Mouse (Mus musculus) liver, adult (tissue): ENCODE results near the gene Avp.

ENCODE experiments used
- GATA4 ChIP-seq: IDR thresholded peaks from 2 replicates; pipeline ENCODE4 v1.6.1; 2014; ENCODE audit warnings: mild to moderate bottlenecking, low read length; ENCODE audit not compliant: insufficient replicate concordance

Gene Avp

DNA sequence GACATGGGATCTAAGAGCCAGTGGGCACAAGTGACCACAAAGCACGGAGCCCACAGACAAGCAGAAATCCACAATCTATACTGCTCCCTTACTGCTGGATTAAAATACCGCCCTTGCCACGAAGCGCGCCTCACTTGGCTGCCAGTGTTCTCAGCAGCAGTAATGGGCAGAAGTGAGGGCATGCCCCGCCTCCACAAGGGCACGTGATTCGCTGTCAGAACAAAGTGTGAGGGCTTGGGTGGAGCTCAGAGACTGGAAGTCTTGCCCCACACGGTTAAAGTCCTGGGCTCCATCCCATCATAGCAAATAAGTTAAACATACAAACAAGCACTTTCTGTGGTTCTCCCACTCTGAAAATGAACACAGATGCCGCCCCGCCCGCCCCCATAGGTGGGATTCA, 4.7 kb downstream of the Avp start:
- no peak for TF ChIP-seq GATA4

DNA sequence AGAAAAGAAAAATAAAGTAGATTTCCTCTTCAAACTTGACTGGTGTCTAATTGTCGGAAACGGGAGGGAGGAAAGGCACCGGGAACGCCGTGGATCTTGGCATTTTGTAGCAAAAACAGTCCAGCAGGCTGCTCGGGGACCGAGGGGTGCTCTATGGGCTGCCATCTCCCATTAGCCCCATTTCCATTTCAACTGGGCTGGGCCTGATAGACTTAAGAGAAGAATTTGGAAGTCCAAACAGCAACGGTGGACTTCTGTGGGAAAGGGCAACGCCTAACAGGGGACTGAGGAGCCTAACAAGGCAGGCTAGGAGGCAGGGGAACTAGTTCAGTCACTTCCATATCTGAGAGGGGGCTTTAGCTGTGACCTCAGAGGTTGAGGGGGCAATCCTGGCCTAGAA, 5.3 kb downstream of the Avp start:
- TF ChIP-seq GATA4: no peak

DNA sequence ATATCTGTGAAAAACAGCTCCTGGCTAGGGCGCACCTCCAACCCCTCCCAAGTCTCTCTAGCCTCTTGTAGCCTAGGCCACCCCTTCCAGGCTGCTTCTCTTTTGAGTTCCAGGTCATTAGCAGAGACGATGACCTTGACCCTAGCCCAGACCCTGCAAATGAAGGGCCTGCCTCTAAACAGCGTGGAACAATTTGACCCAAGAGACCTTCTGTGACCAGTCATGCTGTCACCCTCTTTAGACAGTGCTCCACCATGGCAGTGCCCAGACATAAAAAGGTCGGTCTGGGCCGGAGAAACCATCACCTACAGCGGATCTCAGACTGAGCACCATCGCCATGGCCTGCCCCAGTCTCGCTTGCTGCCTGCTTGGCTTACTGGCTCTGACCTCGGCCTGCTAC, 6.5 kb downstream of the Avp start, which contains the start of gene Oxt:
Gene Oxt (plus strand): TSS at position 301 of the 400 bp plus-strand sequence.
- no peak for TF ChIP-seq GATA4

DNA sequence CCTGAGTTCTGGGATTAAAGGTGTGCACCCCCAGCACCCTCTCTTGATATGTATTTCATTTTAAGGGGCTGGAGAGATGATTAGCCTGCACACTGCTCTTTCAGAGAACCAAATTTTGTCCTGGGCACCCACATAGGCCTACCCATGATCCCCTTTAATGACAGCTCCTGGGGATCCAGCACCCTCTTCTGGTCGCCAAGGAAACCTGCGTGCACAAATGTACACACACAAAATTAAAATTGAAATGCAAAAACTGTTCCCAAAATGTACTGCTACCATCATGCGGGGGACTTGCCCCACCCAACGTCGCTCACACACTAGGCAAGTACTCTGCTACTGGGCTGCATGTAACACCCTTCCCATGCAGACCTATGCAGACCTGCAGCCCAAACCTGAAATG, 7.4 kb downstream of the Avp start:
- TF ChIP-seq GATA4: no peak

DNA sequence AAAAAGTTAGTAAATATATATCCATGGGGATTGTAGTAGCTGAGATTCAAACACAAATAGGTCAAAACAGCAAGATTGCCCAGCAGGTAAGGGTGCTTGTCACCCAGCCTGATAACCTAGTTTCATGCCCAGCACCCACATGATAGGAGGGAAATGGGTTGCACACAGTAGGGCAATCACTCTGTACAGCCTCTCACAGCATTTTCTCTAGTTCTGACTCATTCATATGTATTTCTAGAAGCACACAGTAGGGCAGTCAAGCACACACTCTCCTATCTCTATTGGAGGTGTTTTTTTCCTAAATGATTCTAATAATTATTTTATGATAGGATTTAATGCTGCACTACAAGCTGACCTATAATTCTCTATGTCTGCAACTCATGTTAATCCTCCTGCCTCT, 12.4 kb downstream of the Avp start:
- no peak for TF ChIP-seq GATA4

DNA sequence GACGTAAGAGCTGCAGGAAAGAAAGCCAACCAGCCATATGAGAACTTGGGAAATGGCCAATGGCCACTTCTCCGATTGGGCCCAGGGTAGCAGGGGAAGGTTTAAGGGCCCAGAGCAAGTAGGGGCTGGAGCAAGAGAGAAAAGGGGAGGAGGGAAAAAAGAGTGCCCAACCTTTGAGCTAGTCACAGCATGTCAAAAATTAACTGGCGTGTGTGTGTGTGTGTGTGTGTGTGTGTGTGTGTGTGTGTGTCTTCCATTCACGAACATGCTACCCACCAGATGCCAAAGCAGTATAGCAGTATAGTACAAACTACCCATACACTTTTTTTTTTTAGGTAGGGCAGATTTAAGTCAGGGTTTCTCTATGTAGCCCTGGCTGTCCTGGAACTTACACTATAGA, 13.4 kb downstream of the Avp start:
- no peak for TF ChIP-seq GATA4

DNA sequence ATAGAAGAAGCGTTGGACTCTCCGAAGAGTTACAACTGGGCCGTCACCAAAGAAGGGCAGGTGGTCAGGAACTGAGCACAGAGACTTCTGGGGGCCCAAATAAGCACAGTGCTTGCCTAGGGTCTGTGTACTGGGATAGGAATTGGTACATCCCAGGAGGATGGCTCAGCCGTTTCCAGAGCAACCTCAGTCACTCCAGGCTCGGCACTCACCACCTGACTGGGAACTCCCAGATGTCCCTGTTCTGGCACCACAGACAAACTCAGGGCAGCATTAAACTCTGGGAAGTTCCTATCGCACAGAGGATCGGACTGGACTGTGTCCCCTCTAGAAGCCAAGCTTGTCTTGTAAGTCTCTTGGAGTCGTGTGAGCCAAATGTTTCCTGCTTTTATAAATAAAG, 17.4 kb downstream of the Avp start:
- TF ChIP-seq GATA4: no peak

DNA sequence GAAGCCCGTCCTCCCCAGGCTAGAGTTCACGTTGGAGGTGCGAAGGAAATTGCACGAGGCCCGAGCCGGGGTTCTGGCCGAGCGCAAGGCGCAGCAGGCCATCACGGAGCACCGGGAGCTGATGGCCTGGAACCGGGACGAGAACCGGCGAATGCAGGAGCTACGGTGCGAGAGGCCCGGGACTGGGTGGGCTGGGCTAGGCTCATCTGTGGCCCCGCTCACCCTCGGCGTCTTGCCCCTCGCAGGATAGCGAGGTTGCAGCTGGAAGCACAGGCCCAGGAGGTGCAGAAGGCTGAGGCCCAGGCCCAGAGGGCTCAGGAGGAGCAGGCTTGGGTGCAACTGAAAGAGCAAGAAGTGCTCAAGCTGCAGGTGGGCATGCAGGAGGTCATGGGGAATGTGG, 18.3 kb downstream of the Avp start:
- TF ChIP-seq GATA4: no peak

DNA sequence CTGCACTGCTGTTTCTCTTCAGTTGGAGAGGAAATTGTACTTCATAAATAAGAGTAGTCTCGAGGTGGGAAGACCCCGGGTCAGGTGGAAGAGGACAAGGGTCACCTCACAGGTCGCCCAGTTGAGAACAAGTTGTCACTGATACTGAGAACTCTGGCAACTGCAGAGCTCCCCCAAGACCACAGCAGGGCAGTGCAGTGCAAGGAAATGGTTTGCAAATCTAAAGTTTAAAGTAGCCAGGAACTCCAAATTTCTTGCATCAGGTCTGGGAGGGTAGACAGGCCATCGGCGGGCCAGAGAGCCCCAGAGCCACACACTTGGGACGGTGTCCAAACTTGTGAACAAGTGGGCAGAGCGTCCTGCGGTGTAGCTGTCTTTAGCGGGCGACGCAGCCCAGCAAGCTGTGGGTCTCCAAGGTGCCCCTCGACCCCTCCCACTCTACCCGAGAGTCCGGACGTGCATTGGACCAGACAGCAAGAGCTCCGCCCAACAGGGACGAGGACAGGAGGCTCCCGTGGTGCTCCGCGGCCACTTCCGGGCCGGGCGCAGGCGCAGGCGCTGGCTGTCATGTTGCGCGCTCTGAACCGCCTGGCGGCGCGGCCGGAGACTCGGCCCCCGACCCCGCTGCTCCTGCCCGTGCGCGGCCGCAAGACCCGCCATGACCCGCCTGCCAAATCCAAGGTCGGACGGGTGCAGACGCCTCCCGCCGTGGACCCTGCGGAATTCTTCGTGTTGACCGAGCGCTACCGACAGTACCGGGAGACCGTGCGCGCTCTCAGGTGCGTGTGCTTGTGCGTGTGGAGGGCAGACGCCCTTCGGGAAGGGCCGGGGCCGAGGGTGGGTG, 18.9 kb downstream of the Avp start, which contains the start of gene Mrps26:
Gene Mrps26 (plus strand): TSS at position 531 of the 844 bp plus-strand sequence.
- no peak for TF ChIP-seq GATA4

DNA sequence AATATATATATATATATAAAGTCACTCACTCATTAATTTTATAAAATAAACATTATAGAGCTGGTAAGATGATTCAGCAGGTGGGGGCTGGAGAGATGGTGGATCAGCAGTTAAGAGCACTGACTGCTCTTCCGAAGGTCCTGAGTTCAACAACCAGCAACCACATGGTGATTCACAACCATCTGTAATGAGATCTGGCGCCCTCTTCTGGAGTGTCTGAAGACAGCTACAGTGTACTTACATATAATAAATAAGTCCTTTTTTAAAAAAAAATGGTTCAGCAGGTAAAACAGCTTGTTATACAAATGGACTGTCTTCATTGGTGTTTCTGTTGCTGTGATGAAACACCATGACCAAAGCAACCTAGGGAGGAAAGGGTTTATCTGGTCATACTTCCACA, 24.3 kb downstream of the Avp start:
- TF ChIP-seq GATA4: no peak

DNA sequence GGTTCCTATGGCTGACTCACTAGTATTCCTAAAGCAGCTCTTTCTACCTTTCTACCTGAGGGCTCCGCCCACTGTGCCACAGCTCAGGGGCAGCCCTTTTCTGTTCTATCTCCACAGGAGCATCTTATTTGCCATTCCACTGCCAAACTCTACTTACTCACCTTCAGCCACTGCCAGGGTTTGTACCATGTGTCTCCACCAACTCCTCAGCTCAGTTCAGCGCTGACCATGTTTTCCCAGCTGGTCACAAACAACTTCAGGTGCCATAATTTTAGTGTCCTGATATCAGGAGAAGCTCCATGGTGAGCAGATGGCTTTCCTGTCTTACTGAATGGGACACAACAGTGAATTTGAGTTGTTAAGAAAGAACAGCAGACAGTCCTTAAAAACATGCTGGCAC, 24.9 kb downstream of the Avp start:
- TF ChIP-seq GATA4: no peak

DNA sequence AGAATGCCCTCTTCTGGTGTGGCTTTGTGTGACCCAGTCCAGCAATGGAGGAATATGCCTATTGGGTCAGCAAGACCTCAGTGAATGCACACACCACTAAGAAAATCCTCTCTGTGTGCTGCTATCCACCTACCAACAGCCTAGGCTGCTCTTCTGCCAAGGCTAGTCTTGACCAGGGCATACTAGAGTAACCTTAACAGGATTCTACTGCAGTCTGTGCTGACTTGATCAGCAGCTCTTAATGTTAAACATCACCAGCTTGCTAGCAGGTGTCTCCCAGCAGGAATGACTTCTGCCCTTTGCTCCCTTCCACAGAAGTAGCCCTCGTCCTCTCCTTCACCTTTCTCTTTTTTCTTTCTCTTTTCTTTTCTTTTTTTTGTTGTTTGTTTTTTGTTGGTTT, 26.1 kb downstream of the Avp start:
- TF ChIP-seq GATA4: no peak

DNA sequence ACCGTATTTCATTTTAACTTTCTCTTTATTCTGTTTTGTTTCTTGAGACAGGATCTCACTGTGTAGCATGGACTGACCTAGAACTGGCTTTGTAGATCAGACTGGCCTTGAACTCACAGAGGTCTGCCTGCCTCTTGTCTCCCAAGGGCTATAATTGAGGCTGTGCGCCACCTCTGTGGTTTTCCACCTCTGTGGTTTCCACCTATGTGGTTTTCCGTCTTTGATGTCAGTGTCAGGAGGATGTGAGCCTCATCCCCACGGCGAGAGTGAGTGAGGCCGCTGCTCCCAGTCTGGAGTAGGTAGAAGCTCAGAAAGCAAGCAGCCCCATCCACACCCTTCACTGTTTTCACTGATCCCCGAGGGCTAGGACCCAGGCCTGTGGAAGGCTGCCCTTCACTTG, 27.5 kb downstream of the Avp start:
- no peak for TF ChIP-seq GATA4

DNA sequence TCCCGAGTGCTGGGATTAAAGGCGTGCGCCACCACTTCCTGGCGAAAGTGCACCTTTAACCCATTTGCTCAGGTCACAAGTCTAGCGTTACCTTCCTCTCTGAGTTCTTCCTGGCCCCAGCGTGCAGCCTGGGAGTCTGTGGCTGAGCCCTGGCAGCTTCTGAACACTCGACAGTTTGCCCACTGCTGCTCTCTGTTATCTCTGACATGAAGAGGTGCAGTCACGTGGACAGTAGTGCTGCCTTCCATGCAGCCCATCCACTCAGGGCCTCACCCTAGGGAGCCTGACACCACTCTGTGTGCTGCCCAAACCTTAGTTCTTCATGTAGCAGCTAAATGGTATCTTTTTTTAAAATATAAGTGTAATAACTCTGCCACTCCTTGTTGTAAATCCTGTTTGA, 35.4 kb downstream of the Avp start:
- no peak for TF ChIP-seq GATA4

DNA sequence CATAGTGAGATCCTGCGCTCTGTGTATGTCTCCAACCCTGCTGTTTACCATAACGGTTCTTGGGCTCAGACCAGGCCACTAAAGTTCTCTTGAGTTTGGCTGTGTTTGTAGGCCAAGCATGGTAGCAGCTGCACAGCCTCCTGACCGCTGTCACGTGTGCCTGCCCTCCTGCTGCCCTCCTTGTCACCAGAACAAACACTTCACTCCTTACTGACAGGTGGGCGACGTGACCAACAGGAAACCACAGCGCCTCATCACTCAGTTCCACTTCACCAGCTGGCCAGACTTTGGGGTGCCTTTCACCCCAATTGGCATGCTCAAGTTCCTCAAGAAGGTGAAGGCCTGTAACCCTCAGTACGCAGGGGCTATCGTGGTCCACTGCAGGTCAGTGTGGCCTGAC, 42.1 kb downstream of the Avp start:
- TF ChIP-seq GATA4: no peak

DNA sequence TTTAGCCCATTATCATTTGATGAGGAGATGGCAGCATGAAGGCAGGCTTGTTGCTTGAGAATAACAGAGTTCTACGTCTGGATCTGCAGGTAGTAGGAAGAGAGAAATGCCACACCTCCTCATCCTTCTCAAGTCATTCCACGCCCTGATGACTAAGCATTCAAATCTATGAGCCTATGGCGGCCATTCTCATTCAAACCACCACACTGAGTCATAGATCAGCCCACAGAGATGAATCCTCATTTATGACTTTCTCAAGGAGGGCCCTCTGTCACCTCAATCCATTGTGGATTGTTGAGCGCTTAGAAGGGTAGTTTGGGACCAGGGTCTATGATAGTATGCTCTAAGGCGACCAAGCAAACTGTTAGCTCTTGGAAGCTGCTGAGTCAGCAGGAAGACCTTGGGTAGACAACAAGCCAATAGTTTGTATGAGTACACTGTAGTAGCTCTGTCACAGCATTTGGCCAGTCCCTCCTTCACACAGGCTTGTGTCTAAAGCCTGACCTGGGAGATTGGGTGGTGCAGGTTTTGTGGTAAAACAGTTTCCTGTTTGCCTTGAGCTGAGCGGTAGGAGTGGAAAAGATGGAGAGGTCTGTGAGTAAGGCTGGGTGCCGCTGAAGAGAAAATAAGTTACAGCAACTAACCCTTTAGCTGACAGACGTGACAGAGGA, 43.3 kb downstream of the Avp start:
- TF ChIP-seq GATA4: no peak
